Mouse (Mus musculus) forebrain, embryonic 15.5 days (tissue): ENCODE measurements around the gene Gripap1. TPM values are rescaled to one million over a fixed set of nuclear protein-coding genes. Genes with fewer than 3 reads are reported as not detected.

Experiments
- ATAC-seq: fragments of 200-750 bp; cut with Nextera tagmentation; replicated peaks from 2 replicates; pipeline ENCODE4 v1.8.0; 2017; ENCODE audit warnings: mild to moderate bottlenecking, moderate TSS enrichment, moderate library complexity
- H3K27ac ChIP-seq: fragments of 300-500 bp; sonication (generic); replicated peaks from 2 replicates; pipeline ENCODE4 v1.5.1; 2015; ENCODE audit warnings: mild to moderate bottlenecking, inconsistent platforms
- H3K27me3 ChIP-seq: fragments of 300-500 bp; sonication (generic); 2 replicates; pipeline ENCODE4 v1.6.1; 2015; ENCODE audit warnings: inconsistent platforms
- H3K36me3 ChIP-seq: fragments of 300-500 bp; sonication (generic); 2 replicates; pipeline ENCODE4 v1.6.1; 2015; ENCODE audit warnings: mild to moderate bottlenecking, inconsistent platforms
- H3K4me1 ChIP-seq: fragments of 300-500 bp; sonication (generic); 2 replicates; pipeline ENCODE4 v1.6.1; 2015; ENCODE audit warnings: inconsistent platforms
- H3K4me2 ChIP-seq: fragments of 300-500 bp; sonication (generic); replicated peaks from 2 replicates; pipeline ENCODE4 v1.6.1; 2015; ENCODE audit warnings: mild to moderate bottlenecking, inconsistent platforms
- H3K4me3 ChIP-seq: fragments of 300-500 bp; sonication (generic); 2 replicates; pipeline ENCODE4 v1.5.1; 2015; ENCODE audit warnings: mild to moderate bottlenecking, inconsistent platforms
- H3K9ac ChIP-seq: fragments of 300-500 bp; sonication (generic); replicated peaks from 2 replicates; pipeline ENCODE4 v1.6.1; 2015; ENCODE audit warnings: mild to moderate bottlenecking, inconsistent platforms
- H3K9me3 ChIP-seq: fragments of 300-500 bp; sonication (generic); 2 replicates; pipeline ENCODE4 v1.6.1; 2016; ENCODE audit warnings: inconsistent platforms
- WGBS: fragments of 180-500 bp; shearing (Covaris S2); methylation state at CpG from one replicate; pipeline ENCODE4 v1.1.7; 2015; ENCODE audit warnings: mixed read lengths; 5-methylcytosine and 5-hydroxymethylcytosine counted together
- polyA plus RNA-seq: library from polyadenylated mRNA; unstranded; fragments of >200 nt; fragmentation: Nextera tagmentation; extraction: Ambion mirVana; gene quantifications from 2 replicates; pipeline ENCODE4 v1.2.1, GENCODE M21; 2015

Gene Gripap1
- polyA plus RNA-seq, 1 experiment from 2014 or later, result 77.6 TPM

DNA sequence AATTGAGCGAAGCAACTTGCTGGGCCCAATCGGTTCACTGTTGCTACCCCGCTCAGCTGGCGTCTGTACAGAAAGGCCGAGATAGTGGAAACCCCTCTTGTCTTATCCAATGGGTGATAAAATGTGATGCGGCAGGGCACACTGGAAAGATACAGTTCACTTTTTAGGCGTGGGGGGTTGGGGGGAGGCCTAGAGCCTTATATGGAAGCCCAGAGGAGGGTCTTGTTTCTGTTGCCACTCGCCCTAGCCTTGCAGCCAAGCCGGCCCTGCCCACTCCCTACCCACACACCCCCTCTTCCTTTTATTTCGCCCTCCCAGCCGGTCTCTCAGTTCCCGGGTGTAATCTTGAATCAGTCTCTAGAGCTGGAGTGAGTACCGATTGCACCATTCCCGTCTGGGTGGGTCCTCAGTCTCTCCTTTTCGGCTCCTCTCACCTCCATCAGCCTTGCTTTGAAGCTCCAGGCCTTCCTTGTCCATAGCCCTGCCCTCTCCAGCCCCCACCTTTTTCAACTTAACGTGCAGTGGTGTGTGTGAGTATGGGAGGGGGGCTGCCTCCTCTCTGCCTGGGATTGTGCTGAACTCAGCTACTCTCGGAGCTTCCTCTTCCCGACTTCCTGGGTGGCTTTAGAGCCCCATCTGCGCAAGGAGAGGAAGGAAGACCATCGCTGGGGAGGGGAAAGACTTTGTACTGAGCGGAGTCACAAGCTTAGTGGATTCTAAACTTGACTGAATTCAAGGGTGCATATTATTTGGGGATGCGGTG, 25.8 kb upstream of the Gripap1 start:
- peak overlapping the region; percentile 69 for H3K4me2 ChIP-seq
- peaks cover 27% of the 10 kb centered on the region for H3K4me1 ChIP-seq
- no peaks in the 10 kb centered on the region for H3K9me3 ChIP-seq
- H3K27ac ChIP-seq, result no peak overlapping the region; the same call in 1 of the 2 replicates
- peak; percentile 1; the same call in 1 of the 2 replicates for ATAC-seq
- no peaks in the 10 kb centered on the region for H3K27me3 ChIP-seq
- H3K36me3 ChIP-seq, result 0 out of 2 replicates have a peak, but pooled peaks cover 5% of the 10 kb centered on the region
- peak overlapping the region; percentile 56 for H3K9ac ChIP-seq
- WGBS, result 16% methylated on average over 21 of the region's 22 CpGs
- H3K4me3 ChIP-seq, result peak overlapping the region; percentile 59

GRCm38 (mm10) chrX:7764657-7765280, 24.8 kb upstream of the Gripap1 start:
- H3K9me3 ChIP-seq, result no peaks in the 10 kb centered on the region
- H3K27me3 ChIP-seq, result no peaks in the 10 kb centered on the region
- ATAC-seq, result no peak
- H3K9ac ChIP-seq, result no peak overlapping the region
- WGBS, result 20% methylated on average over 9 of the region's 9 CpGs
- H3K4me3 ChIP-seq, result peak overlapping the region; percentile 59
- H3K27ac ChIP-seq, result no peak overlapping the region
- peak overlapping the region; percentile 69 for H3K4me2 ChIP-seq
- 0 out of 2 replicates have a peak, but pooled peaks cover 7% of the 10 kb centered on the region for H3K36me3 ChIP-seq
- peaks cover 27% of the 10 kb centered on the region for H3K4me1 ChIP-seq

DNA sequence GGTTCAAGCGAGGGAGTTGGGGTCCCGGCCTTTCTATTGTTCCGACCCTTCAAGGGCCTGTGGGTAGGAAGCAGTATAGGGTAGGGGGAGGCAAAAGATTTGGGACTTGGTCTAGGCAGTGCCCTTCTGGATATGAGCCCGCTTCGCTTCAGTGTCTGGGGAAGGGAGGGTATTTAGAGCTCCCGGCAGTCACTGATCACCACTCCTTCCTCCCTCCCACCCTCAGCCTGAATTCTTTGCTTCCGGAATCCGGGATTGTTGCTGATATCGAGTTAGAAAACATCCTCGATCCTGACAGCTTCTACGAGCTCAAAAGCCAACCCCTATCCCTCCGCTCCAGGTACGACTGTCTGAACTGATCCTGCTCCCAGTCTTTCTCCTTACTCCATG, 24.3 kb upstream of the Gripap1 start:
- H3K27ac ChIP-seq, result no peak overlapping the region

DNA sequence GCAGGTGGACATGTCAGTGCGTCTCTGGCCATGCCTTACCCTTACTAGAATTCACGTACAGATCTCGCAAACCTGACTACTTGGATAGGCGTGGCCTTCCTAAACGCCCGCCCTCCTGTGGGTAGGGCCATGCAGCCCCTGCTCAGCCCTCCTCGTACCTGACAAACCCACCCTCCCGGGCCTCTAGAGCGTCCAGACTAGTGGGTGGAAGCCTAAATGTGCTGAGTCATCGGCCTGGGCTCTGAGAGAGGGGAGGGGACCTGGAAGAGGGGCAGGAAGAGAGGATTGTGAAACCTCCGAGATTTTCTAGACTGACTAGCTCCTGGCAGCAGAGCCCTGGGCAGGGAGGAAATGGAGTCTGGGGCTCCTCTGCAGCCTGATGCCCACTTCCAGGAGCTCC, 23.8 kb upstream of the Gripap1 start:
- H3K4me1 ChIP-seq, result peaks cover 27% of the 10 kb centered on the region
- no peaks in the 10 kb centered on the region for H3K9me3 ChIP-seq
- ATAC-seq, result 0 out of 2 replicates have a peak, but pooled peaks have one; percentile 25
- 19% methylated on average over 11 of the region's 11 CpGs for WGBS
- no peaks in the 10 kb centered on the region for H3K27me3 ChIP-seq
- peak overlapping the region; percentile 32 for H3K9ac ChIP-seq
- peak overlapping the region; percentile 59 for H3K4me3 ChIP-seq
- H3K4me2 ChIP-seq, result peak overlapping the region; percentile 69
- H3K36me3 ChIP-seq, result 0 out of 2 replicates have a peak, but pooled peaks cover 7% of the 10 kb centered on the region
- no peak overlapping the region for H3K27ac ChIP-seq

More for the DNA sequence above, 24.3 kb upstream of the Gripap1 start:
- peak overlapping the region; percentile 32 for H3K9ac ChIP-seq
- H3K4me1 ChIP-seq, result peaks cover 27% of the 10 kb centered on the region
- 0 out of 2 replicates have a peak, but pooled peaks cover 7% of the 10 kb centered on the region for H3K36me3 ChIP-seq
- H3K4me2 ChIP-seq, result peak overlapping the region; percentile 69
- no peaks in the 10 kb centered on the region for H3K27me3 ChIP-seq
- WGBS, result 24% methylated on average over 13 of the region's 13 CpGs
- H3K9me3 ChIP-seq, result no peaks in the 10 kb centered on the region
- no peak for ATAC-seq
- peak overlapping the region; percentile 59 for H3K4me3 ChIP-seq

DNA sequence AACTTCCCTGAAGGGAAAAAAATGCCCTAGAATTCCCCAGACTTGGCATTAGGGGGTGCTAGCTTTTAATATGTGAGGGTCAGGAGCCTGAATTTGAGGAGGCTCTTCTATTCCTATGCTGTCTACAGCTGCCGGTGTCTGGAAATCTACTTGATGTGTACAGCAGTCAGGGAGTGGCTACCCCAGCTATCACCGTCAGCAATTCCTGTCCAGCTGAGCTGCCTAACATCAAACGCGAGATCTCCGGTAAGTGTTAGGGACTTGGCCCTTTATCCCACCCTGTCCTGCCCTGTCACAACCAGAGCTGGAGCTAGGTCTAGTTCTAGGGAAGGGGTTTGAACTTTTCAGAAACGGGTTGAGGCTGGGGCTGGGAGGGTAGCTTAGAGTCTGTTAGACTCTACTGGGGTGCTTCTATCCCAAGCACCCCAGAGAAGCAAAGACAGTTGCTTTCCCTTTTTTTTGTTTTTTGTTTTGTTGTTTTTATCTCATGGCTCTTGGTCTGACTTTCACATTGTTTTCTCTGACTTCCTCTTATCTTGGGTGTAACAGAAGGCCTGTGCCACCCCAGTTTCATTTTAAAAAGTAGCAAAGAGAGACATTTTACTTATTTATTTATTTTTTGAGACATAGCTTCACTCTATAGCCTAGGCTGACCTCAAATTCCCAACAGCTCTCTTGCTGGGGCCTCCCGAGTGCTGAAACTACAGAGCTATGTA, 20.1 kb upstream of the Gripap1 start:
- H3K36me3 ChIP-seq, result peaks cover 9% of the 10 kb centered on the region; the same call in 1 of the 2 replicates
- H3K27me3 ChIP-seq, result no peaks in the 10 kb centered on the region
- H3K9ac ChIP-seq, result no peak overlapping the region
- WGBS, result 89% methylated on average over 7 of the region's 7 CpGs
- ATAC-seq, result no peak
- H3K4me1 ChIP-seq, result peaks cover 14% of the 10 kb centered on the region
- H3K4me3 ChIP-seq, result no peak overlapping the region
- no peak overlapping the region for H3K4me2 ChIP-seq
- no peak overlapping the region for H3K27ac ChIP-seq
- no peaks in the 10 kb centered on the region for H3K9me3 ChIP-seq

GRCm38 (mm10) chrX:7772766-7773165, 16.8 kb upstream of the Gripap1 start:
- WGBS, result 49% methylated on average over 2 of the region's 2 CpGs

DNA sequence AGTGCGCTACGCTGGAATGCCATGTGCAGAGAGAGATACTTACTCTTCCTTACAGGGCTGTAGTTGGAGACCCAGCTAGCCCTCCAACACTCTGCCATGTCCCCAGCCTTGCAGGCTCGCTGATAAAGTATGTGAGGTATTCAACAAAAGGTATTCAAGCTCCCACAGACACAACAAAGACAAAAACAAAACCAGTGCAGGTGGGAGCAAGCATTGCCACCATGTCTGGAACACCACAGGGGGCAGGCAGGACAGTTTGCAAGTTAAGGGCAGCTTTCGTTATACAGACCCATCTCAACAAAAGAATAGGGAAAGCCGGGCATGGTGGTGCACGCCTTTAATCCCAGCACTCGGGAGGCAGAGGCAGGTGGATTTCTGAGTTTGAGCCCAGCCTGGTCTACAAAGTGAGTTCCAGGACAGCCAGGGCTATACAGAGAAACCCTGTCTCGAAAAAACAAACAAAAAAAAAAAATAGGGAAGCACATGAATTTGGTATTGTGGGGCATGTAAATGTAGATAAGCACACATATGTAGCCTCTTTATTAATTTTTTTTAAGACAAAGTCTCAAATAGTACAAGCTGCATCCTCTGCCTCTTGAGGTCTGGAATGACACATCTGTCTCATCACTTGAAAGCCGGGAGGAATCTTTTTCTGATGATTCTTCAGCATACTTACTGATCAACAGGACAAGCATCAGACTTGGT, 13.9 kb upstream of the Gripap1 start:
- no peaks in the 10 kb centered on the region for H3K27me3 ChIP-seq
- H3K4me1 ChIP-seq, result no peaks in the 10 kb centered on the region
- no peak overlapping the region for H3K27ac ChIP-seq
- no peak overlapping the region for H3K4me3 ChIP-seq
- WGBS, result 75% methylated on average over 9 of the region's 9 CpGs
- H3K4me2 ChIP-seq, result no peak overlapping the region
- H3K9ac ChIP-seq, result no peak overlapping the region
- H3K9me3 ChIP-seq, result no peaks in the 10 kb centered on the region
- peaks cover 2% of the 10 kb centered on the region; the same call in 1 of the 2 replicates for H3K36me3 ChIP-seq
- no peak for ATAC-seq

More at GRCm38 (mm10) chrX:7772766-7773165, 16.8 kb upstream of the Gripap1 start:
- H3K4me3 ChIP-seq, result no peak overlapping the region
- no peak for ATAC-seq
- H3K27ac ChIP-seq, result no peak overlapping the region
- H3K9me3 ChIP-seq, result no peaks in the 10 kb centered on the region
- H3K9ac ChIP-seq, result no peak overlapping the region
- no peak overlapping the region for H3K4me2 ChIP-seq
- H3K36me3 ChIP-seq, result peaks cover 9% of the 10 kb centered on the region; the same call in 1 of the 2 replicates
- H3K4me1 ChIP-seq, result no peaks in the 10 kb centered on the region
- H3K27me3 ChIP-seq, result no peaks in the 10 kb centered on the region

DNA sequence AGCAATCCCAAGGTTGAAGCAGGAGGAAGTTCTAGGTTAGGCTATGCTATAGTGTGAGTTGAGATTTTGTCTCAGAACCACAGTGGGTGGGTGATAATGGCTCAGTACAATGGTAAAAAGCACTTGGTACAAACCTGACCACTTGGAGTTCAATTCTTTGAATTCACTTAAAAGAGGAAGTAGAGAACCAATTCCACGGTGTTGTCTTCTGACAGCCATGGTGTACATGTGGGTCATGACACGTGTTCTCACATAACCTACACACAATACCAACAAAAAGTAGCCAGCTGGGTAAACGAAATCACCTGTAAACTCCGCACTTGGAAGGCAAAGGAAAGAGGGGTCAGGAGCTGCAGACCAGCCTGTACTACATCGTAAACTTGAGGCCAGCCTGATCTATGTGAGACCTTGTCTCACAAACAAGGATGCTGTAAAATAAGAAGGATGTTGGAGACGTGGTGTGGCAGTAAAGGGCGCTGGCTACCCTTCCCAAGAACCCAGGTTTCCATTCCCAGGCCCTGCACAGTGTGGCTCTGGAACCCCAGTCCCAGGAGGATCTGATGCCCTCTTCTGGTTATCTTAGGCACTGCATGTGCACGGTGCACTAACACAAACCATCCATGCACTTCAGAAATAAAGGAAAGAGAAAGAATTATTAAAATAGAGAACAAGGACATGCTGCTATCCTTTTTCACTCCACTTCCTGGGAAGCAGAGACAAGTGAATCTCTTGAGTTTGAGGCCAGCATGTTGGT, 13.1 kb upstream of the Gripap1 start:
- 54% methylated on average over 8 of the region's 8 CpGs for WGBS
- Histone ChIP-seq H3K27ac (no peak overlapping the region), H3K4me2 (no peak overlapping the region), H3K4me1 (no peaks in the 10 kb centered on the region), H3K9ac (no peak overlapping the region), H3K27me3 (no peaks in the 10 kb centered on the region), H3K36me3 (peaks cover 2% of the 10 kb centered on the region; the same call in 1 of the 2 replicates), H3K9me3 (no peaks in the 10 kb centered on the region), H3K4me3 (no peak overlapping the region)
- peak; percentile 70 for ATAC-seq

- Histone ChIP-seq H3K9me3 (no peaks in the 10 kb centered on the region), H3K4me1 (no peaks in the 10 kb centered on the region), H3K4me3 (no peak overlapping the region), H3K4me2 (no peak overlapping the region), H3K36me3 (no peaks in the 10 kb centered on the region), H3K27me3 (no peaks in the 10 kb centered on the region), H3K27ac (no peak overlapping the region), H3K9ac (no peak overlapping the region)
- 67% methylated on average over 7 of the region's 7 CpGs for WGBS
- no peak for ATAC-seq
These were observed 10.9 kb upstream of the Gripap1 start for GRCm38 (mm10) chrX:7778450-7779244.

GRCm38 (mm10) chrX:7779294-7779693, 10.3 kb upstream of the Gripap1 start:
- 18% methylated on average over 3 of the region's 3 CpGs for WGBS
- no peak overlapping the region for H3K9ac ChIP-seq
- H3K27ac ChIP-seq, result no peak overlapping the region
- no peaks in the 10 kb centered on the region for H3K27me3 ChIP-seq
- no peaks in the 10 kb centered on the region for H3K36me3 ChIP-seq
- no peak overlapping the region for H3K4me2 ChIP-seq
- H3K4me1 ChIP-seq, result no peaks in the 10 kb centered on the region
- H3K9me3 ChIP-seq, result no peaks in the 10 kb centered on the region
- no peak for ATAC-seq
- no peak overlapping the region for H3K4me3 ChIP-seq
